Mouse (Mus musculus): Measurements from ENCODE around the gene Bmp6.

Gene Bmp6

DNA sequence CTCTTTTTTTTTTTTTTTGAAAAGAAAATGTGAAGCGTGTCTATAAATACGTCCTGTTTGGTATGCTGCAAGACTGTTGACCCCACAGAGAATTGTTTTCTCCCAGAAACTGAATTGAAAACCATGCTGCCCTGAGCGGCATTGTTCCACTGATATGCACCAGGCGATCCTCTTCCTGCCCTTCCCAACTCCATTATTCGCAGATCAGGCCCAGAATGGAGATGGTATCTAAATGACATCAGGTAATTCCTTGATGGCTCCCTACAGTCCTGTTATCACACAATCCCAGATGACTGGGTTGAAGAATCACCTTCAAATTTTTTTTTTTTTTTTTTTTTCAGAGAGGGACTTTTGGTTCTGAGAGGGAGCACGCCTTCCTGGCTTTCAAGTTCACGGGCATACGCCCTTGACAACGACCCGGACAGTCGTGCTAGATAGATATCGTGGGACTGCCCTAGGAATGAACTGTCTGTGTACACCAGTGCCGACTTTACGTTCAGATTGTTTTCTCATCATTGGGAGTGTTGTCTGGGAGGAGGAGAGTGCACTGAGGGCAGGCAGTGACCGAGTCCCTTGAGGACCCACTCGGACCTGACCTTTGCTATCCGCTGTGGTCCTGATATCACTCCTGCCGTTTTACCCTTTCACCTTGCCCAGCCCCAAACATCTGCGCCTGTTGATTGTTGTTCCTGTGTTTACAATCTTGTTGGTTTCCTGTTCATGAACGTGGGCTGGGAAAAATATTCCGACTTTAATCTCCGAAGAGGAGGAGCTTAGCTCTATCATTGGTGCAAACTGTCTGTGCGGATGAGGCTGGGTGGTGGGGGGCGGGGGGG lies 8.7 kb downstream of the Bmp6 start:
- DNase-seq (ENCODE audit: low read depth, low spot score) = no peak

- no peak for DNase-seq (ENCODE audit: low read depth, low spot score)
Measured at GRCm38 (mm10) chr13:38354284-38354683, 9.4 kb downstream of the Bmp6 start.

GRCm38 (mm10) chr13:38359045-38359444 lies 14.1 kb downstream of the Bmp6 start:
- DNase-seq (ENCODE audit: low read depth, low spot score) = no peak

DNA sequence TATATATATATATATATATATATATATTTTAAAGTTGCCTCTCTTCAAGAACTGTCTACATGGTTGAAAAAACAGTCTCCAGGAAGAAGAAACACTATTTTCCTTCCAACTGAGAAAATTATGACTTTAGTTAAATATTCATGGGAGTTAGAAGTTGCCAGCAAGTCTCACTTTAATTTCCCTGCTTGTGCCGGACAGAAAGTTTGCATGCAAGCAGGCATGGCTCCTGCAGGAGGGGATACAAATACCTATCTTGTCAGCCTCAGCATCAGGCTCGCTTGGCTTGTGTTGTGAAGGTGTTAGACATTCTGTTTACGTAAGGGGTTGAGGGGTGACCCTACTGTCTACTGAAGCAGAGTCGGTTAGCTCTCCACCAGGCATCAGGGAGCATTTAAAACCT lies 17.8 kb downstream of the Bmp6 start:
- DNase-seq (ENCODE audit: low read depth, low spot score) = no peak

DNA sequence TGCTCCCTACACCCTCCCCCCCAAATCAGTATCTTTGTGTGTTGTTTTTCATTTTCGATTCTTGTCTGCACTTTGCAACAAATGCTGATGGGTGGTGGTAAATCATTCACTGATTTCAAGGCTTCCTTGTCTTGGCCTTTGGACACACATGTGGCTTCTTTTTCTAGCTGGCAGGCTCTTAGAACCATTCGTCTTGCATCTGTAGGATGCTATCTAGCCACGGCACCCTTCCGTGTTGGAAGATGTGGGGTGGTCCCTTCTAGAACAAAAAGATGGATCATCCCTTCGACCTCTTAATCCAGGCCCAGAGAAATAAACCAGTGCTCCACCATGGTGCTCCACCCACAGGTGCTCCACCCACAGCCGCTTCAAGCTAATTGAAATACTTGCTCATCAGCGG lies 19.0 kb downstream of the Bmp6 start:
- no peak for DNase-seq (ENCODE audit: low read depth, low spot score)

- DNase-seq (ENCODE audit: low read depth, low spot score) = no peak
Measured at GRCm38 (mm10) chr13:38369624-38370023, 24.7 kb downstream of the Bmp6 start.

DNA sequence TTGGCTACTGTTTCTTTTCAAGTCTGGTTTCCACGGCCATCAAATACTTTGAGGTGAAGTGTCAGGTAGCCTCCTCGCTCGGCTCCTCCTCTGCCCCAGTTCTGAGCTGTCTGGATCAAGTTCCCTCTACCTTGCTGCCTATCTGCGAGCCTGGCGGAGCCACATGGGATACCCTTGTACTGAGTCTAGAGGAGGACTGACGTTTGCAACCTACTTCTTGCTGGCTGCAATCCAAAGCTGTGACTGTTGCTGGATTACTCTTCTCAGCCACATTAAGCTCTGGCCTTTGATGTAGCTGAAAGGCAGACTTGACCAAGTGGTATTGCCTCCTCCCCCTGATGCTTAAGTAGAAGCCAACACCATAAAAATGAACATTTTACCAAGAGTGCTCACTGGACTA lies 31.2 kb downstream of the Bmp6 start:
- DNase-seq (ENCODE audit: low read depth, low spot score) = no peak

DNA sequence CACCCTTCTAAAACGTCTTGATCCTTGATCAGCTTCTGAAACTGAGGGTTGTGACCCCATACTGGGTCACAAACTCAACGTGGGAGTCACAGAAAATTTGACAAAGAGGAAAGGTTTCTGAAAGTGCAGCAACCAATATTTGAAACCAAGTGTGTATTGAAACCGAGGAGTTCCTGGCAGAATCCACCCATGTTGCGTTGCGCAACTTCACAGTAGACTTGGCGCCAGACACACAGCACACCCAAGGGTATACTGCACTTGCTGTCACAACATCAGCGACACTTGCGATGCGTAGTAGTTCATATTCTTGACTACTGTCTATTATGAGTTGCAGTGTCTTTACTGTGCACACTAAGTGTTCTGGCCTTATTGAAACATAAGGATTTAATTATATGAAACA lies 32.4 kb downstream of the Bmp6 start:
- no peak for DNase-seq (ENCODE audit: low read depth, low spot score)

DNA sequence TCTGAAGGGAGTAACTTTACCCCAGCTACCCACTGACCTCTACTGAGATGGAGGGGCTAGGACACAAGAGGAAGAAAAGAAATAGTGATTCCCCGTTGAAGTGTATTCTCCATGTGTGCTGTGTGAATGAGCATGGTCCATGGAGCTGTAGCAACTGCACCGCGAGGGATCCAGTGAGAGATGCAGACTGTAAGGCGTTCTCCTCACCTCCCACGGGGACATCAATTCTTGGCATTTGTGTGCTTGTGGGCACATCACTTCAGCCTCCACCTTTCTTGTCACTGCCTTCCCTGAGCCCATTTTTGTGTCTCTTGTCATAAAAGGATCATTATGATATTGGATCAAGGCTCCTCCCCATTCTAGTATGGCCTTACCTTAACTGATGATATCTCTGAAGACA lies 34.9 kb downstream of the Bmp6 start:
- no peak for DNase-seq (ENCODE audit: low read depth, low spot score)

- no peak for DNase-seq (ENCODE audit: low read depth, low spot score)
Measured at GRCm38 (mm10) chr13:38386035-38386559, 41.2 kb downstream of the Bmp6 start.

GRCm38 (mm10) chr13:38387453-38388040 lies 42.6 kb downstream of the Bmp6 start:
- DNase-seq (ENCODE audit: low read depth, low spot score) = no peak

DNA sequence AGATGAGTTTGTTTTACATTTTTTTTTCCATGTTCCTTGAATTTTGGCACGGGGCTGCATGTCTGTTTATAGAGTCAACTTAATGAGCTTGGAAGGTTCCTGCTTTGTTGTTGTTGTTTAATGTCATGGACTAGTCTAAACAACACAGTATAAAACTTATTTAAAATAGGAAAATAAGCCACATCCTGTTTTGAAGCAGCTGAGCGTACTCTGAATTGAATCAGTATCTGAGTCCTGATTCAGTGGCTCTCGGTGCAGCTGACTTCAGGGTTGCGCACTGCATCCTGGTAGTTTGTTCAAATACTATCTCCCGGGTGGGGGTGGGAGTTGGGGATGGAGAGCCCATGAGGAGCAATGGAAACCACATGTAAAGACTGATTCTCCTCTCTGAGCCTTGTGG lies 48.5 kb downstream of the Bmp6 start:
- DNase-seq (ENCODE audit: low read depth, low spot score) = no peak

DNA sequence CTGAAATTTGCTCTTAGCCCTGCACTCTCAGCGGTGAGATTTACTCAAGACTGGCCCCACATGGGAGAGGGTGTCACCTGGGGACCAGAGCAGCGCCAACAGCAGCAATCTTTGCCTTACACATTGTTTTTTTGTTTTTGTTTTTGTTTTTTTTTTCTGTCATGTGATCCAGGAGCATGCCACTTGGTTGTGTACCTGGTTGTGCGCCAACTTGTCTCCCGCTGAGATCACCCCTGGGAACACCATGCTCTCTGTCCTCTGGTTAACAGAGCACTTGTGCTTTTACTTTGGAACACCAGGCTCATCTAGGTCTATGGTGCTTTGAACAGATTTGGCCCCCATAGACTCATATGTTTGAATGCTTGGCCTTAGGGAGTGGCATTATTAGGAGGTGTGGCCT lies 50.1 kb downstream of the Bmp6 start:
- no peak for DNase-seq (ENCODE audit: low read depth, low spot score)

GRCm38 (mm10) chr13:38397007-38397545 lies 52.2 kb downstream of the Bmp6 start:
- no peak for DNase-seq (ENCODE audit: low read depth, low spot score)

DNA sequence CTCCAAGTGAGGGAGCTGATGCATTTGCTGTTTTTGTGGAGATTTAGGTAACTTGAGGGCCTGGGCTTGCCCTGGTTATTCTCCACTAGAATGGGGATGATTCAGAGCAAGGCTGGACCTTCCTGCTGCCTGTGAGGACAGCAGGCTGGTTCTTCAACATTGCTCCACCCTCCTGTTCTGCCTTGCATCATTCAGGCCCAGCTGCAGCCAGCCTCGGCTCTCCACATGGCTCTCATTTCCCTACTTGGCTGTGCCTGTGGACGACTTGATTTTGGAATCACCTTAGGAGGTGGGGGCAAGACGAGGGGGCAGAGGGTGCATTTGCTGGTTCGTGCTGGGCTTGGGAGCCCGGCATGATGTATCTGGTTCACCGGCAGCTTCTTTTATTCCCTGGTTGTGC lies 53.8 kb downstream of the Bmp6 start:
- DNase-seq (ENCODE audit: low read depth, low spot score) = no peak

DNA sequence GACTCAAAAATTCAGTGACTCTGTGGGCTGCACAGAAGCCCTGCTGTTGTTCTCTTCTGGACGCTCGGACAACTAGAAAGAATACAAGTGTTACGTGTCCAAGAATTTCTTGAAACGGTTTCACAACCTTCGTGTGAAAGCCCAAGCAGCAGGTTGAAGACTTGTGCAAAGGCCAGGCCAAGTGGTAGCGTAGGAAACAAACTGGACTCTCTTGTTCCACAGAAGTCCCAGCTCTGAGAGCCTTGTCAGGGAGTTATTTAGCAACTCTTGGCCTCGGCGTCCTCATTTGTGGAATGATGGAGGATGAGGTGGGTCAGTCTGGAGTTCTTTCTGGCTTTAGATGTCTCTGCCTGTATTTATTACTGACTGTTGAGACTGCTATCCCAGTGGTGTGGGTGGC lies 55.8 kb downstream of the Bmp6 start:
- no peak for DNase-seq (ENCODE audit: low read depth, low spot score)

DNA sequence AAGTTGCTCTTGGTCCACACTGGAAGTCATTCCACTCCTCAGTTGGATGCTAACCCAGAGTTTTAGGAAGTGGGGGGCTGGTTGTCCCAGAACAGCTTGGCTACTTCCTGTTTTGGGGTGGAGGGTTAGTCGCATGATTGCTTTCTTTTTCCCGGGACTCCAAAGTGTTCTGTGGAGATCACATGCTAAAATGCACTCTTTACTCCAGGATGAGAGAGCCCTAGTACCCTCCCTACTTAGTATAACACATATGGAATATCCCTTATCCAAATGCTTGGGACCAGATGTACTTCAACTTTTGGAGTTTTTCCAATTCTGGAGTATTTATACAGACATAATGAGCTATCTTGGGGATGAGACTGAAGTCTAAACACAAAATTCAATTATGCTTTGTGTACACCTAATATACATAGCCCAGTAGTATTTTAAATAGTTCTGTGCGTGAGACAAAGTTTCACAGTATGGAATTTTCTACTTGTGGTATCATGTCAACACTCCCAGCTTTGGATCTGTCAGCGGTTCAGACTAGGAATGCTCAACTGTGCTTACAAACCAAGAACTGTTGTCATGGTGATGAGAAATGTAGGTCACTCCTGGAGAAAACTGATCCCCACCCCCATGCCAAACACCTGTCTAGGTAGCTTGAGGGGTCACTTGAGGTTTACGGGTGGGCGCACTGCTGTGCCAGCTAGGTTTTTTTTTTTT lies 62.9 kb downstream of the Bmp6 start:
- DNase-seq (ENCODE audit: low read depth, low spot score) = no peak

DNA sequence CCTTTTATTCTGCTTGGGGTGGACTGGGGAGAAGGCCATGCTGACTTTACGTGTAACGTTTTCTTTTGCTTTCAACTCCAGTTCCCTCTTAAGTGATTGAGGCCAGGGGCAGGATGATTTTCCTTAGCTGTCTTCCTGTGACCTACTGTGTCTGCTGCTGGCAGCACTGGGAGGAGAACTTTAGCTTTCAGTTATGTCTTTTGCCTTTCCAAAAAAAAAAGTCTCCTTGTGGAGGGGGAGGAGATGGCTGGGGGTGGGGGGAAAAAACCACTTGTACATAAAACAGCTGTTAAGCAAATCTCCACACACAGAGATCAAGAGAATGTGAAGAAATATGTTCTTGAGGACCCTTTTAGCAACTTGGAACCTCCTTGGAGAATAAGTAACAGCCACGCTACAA lies 63.7 kb downstream of the Bmp6 start:
- DNase-seq (ENCODE audit: low read depth, low spot score) = no peak

- DNase-seq (ENCODE audit: low read depth, low spot score) = no peak
Measured at GRCm38 (mm10) chr13:38410322-38410865, 65.5 kb downstream of the Bmp6 start.

GRCm38 (mm10) chr13:38419781-38420180 lies 74.9 kb downstream of the Bmp6 start:
- DNase-seq (ENCODE audit: low read depth, low spot score) = no peak

DNA sequence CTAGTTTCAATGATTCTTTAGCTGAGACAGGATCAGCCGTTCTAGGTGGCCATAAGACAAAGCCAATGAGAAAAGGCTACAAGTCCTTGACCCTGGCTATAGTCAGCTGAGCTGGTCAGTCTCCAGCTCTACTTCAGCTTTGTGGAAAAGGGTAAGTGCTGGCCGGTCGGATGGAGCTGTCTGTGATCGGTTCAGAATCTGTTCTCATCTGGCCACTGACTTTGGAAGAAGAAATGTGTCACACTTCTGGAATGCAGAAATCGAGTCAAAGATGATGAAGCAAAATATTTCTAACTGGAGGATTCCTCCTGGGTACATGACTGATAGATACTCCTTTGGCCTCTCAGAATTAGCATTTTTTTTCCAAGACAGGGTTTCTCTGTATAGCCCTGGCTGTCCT lies 77.6 kb downstream of the Bmp6 start:
- no peak for DNase-seq (ENCODE audit: low read depth, low spot score)

GRCm38 (mm10) chr13:38425294-38425693 lies 80.4 kb downstream of the Bmp6 start:
- DNase-seq (ENCODE audit: low read depth, low spot score) = no peak

All from embryo, embryonic 11.5 days (tissue).